Mouse (Mus musculus) ES-E14 (cell line): ENCODE results near the gene Tmprss5.

Experiments
- CHD2 ChIP-seq: IDR thresholded peaks from 2 replicates; pipeline ENCODE4 v1.6.1; 2014; ENCODE audit warnings: mild to moderate bottlenecking, low read depth, low read length, inconsistent platforms
- HCFC1 ChIP-seq: IDR thresholded peaks from 2 replicates; pipeline ENCODE4 v1.6.1; 2012; ENCODE audit warnings: low read length, inconsistent platforms, borderline replicate concordance; ENCODE audit not compliant: insufficient read depth
- MAFK ChIP-seq: IDR thresholded peaks from 2 replicates; pipeline ENCODE4 v1.6.1; 2014; ENCODE audit warnings: mild to moderate bottlenecking, low read depth, low read length, inconsistent platforms; ENCODE audit not compliant: insufficient read depth
- ZC3H11A ChIP-seq: IDR thresholded peaks from 2 replicates; pipeline ENCODE4 v1.6.1; 2012; ENCODE audit warnings: low read depth, mild to moderate bottlenecking, inconsistent platforms, low read length, borderline replicate concordance
- ZNF384 ChIP-seq: IDR thresholded peaks from 2 replicates; pipeline ENCODE4 v1.6.1; 2012; ENCODE audit warnings: low read depth, low read length, inconsistent platforms

DNA sequence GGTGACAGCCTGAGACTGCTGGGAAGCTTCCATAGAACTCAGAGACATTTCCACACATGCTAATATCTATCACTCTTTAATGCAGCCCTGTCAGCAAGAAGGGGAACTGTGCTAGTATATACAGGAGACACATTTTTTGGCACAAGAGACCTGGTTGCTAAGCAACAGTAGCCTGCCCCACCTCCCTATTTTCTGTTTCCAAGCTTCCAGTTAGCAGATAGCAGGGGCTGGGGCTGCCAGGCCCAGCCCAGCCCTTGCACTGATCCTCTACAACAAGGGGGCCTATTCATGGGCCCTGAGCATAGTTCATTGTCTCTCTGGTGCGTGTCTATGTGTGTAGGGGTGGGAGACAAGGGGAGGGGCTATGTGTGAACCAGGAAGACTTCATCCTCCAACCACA lies 21.3 kb downstream of the Tmprss5 start:
- TF ChIP-seq CHD2 (no peak), ZNF384 (no peak), MAFK (no peak), HCFC1 (no peak), ZC3H11A (no peak)
